Mouse (Mus musculus) midbrain, postnatal 0 days (tissue): ENCODE results near the gene Gan. TPM values are rescaled to one million over a fixed set of nuclear protein-coding genes. Genes with fewer than 3 reads are reported as not detected.

Source experiments
- ATAC-seq: fragments of 200-750 bp; cut with Nextera tagmentation; 2 replicates; pipeline ENCODE4 v1.8.0; 2017; ENCODE audit warnings: moderate number of reproducible peaks, mild to moderate bottlenecking, moderate TSS enrichment, moderate library complexity; ENCODE audit not compliant: low FRiP score
- DNase-seq: peaks from one replicate; pipeline ENCODE4 v3.0.0-alpha.2; 2015; ENCODE audit warnings: low spot score
- H3K27ac ChIP-seq: fragments of 300-500 bp; sonication (generic); 2 replicates; pipeline ENCODE4 v1.5.1; 2014; ENCODE audit warnings: low read depth, mild to moderate bottlenecking, low read length, mixed read lengths
- H3K27me3 ChIP-seq: fragments of 300-500 bp; sonication (generic); 2 replicates; pipeline ENCODE4 v1.6.1; 2014; ENCODE audit warnings: low read length, control low read depth, mixed read lengths; ENCODE audit not compliant: insufficient read depth
- H3K36me3 ChIP-seq: fragments of 300-500 bp; sonication (generic); 2 replicates; pipeline ENCODE4 v1.6.1; 2014; ENCODE audit warnings: low read length, control low read depth, mixed read lengths; ENCODE audit not compliant: insufficient read depth
- H3K4me1 ChIP-seq: fragments of 300-500 bp; sonication (generic); 2 replicates; pipeline ENCODE4 v1.6.1; 2014; ENCODE audit warnings: mild to moderate bottlenecking, control low read depth, antibody characterized with exemption, low read length, mixed read lengths; ENCODE audit not compliant: insufficient read depth
- H3K4me2 ChIP-seq: fragments of 300-500 bp; sonication (generic); 2 replicates; pipeline ENCODE4 v1.6.1; 2014; ENCODE audit warnings: low read depth, mild to moderate bottlenecking, low read length, mixed read lengths; ENCODE audit not compliant: poor library complexity, severe bottlenecking
- H3K4me3 ChIP-seq: fragments of 300-500 bp; sonication (generic); 2 replicates; pipeline ENCODE4 v1.5.1; 2014; ENCODE audit warnings: low read depth, mild to moderate bottlenecking, low read length, moderate library complexity
- H3K9ac ChIP-seq: fragments of 300-500 bp; sonication (generic); replicated peaks from 2 replicates; pipeline ENCODE4 v1.6.1; 2014; ENCODE audit warnings: mild to moderate bottlenecking, low read length, moderate library complexity, mixed read lengths; ENCODE audit not compliant: poor library complexity, severe bottlenecking
- H3K9me3 ChIP-seq: fragments of 300-500 bp; sonication (generic); 2 replicates; pipeline ENCODE4 v1.6.1; 2016; ENCODE audit warnings: low read length, control low read depth
- CTCF ChIP-seq: IDR thresholded peaks from 2 replicates; pipeline ENCODE4 v1.5.1; 2016; ENCODE audit warnings: antibody characterized with exemption, mild to moderate bottlenecking
- WGBS: fragments of 180-500 bp; shearing (Covaris S2); extraction: QIAGEN DNeasy Blood & Tissue Kit; methylation state at CpG from one replicate; pipeline ENCODE4 v1.1.7; 2014; 5-methylcytosine and 5-hydroxymethylcytosine counted together
- polyA plus RNA-seq: library from polyadenylated mRNA; unstranded; fragments of >200 nt; fragmentation: Nextera tagmentation; extraction: Ambion mirVana; gene quantifications from 2 replicates; pipeline ENCODE4 v1.2.1, GENCODE M21; 2015
- total RNA-seq: library from RNA; depleted of rRNA; stranded (reverse); fragments of >200 nt; gene quantifications from 2 replicates; pipeline ENCODE4 v1.2.3, GENCODE M21; 2014

The Gan gene
- total and polyA plus RNA-seq, 2 experiments from 2014 or later, result 4.6 to 13.5 TPM

DNA sequence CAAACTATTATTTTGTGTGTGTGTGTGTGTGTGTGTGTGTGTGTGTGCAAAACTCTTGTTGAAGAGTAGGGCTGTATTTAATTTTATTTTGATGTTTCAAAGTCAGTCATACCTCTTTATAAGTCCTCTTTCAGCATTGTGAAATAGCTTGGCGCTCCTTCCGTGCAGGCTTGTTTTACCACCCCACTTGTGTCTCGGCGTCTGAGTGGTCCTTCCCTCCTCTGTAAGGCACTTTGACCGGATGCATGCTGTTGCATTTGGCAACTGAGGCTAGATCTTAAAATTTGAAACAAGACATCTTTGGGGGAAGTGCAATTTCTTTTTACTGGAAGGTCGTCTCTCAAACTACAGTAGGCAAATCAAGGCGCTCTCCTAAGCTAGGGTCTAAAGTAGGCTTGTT is 48.7 kb downstream of the Gan start:
- Histone ChIP-seq H3K4me3 (no peak overlapping the region), H3K27ac (no peak overlapping the region), H3K4me1 (no peaks in the 10 kb centered on the region), H3K36me3 (peaks cover 23% of the 10 kb centered on the region), H3K4me2 (no peak overlapping the region), H3K9ac (no peak overlapping the region), H3K27me3 (no peaks in the 10 kb centered on the region), H3K9me3 (no peaks in the 10 kb centered on the region)
- ATAC-seq (no peak), DNase-seq (no peak)
- WGBS, result 93% methylated on average over 7 of the region's 7 CpGs
- TF ChIP-seq CTCF, result no peak

GRCm38 (mm10) chr8:117209150-117209549 is 51.2 kb downstream of the Gan start:
- WGBS, result 95% methylated on average over 12 of the region's 12 CpGs
- Histone ChIP-seq H3K9ac (no peak overlapping the region), H3K9me3 (no peaks in the 10 kb centered on the region), H3K27me3 (no peaks in the 10 kb centered on the region), H3K27ac (no peak overlapping the region), H3K36me3 (peaks cover 15% of the 10 kb centered on the region), H3K4me2 (no peak overlapping the region), H3K4me1 (no peaks in the 10 kb centered on the region), H3K4me3 (no peak overlapping the region)
- DNase-seq, result no peak
- no peak for ATAC-seq
- no peak for TF ChIP-seq CTCF

GRCm38 (mm10) chr8:117212100-117212499 is 54.2 kb downstream of the Gan start:
- no peaks in the 10 kb centered on the region for H3K9me3 ChIP-seq
- no peaks in the 10 kb centered on the region for H3K4me1 ChIP-seq
- 82% methylated on average over 11 of the region's 11 CpGs for WGBS
- H3K27ac ChIP-seq, result no peak overlapping the region
- no peak overlapping the region for H3K9ac ChIP-seq
- H3K4me2 ChIP-seq, result no peak overlapping the region
- TF ChIP-seq CTCF, result no peak
- DNase-seq (no peak), ATAC-seq (no peak)
- H3K4me3 ChIP-seq, result no peak overlapping the region
- no peaks in the 10 kb centered on the region for H3K27me3 ChIP-seq
- H3K36me3 ChIP-seq, result peaks cover 14% of the 10 kb centered on the region

DNA sequence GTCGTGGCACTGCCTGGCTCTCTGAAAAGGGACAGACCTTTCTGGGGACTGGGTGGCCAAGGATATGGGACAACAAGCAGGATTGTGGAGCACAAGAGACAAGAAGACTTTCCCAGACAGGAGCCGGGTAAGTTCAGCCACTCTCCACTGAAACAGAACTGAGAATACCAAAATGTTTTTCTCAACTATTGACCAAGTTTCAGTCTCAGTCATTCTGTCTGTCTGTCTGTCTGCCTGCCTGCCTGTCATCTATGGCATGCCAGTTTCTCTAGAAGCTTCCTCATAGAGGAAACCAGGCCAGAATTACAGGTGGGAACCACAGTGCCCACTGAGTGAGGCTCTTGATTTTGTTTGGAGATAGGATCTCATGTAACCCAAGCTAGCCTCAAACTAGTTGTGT is 59.8 kb downstream of the Gan start:
- DNase-seq (no peak), ATAC-seq (no peak)
- H3K9me3 ChIP-seq, result no peaks in the 10 kb centered on the region
- H3K27ac ChIP-seq, result no peak overlapping the region
- H3K27me3 ChIP-seq, result no peaks in the 10 kb centered on the region
- H3K36me3 ChIP-seq, result peaks cover 8% of the 10 kb centered on the region
- H3K4me3 ChIP-seq, result no peak overlapping the region
- no peak overlapping the region for H3K9ac ChIP-seq
- H3K4me1 ChIP-seq, result no peaks in the 10 kb centered on the region
- H3K4me2 ChIP-seq, result no peak overlapping the region
- TF ChIP-seq CTCF, result no peak
- 98% methylated on average over 2 of the region's 2 CpGs for WGBS

DNA sequence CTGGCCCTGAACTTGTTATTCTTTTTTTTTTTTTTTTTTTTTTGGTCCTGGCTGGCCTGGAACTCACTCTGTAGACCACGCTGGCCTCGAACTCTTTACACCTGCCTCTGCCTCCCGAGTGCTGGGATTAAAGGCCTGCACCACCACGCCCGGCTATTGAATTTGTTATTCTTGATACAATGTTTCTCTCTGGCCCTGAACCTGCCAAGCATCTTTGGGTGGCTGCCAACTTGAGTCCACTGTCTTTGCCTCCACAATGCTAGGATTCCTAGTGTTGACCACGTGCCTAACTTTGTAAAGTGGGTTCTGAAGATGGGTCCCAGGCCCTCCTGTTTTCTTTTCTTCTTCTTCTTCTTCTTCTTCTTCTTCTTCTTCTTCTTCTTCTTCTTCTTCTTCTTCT is 64.5 kb downstream of the Gan start:
- TF ChIP-seq CTCF, result no peak
- ATAC-seq (no peak), DNase-seq (no peak)
- Histone ChIP-seq H3K4me3 (no peak overlapping the region), H3K4me2 (no peak overlapping the region), H3K9ac (no peak overlapping the region), H3K4me1 (no peaks in the 10 kb centered on the region), H3K9me3 (no peaks in the 10 kb centered on the region), H3K27ac (no peak overlapping the region), H3K27me3 (no peaks in the 10 kb centered on the region), H3K36me3 (no peaks in the 10 kb centered on the region)
- 65% methylated on average over 6 of the region's 6 CpGs for WGBS

DNA sequence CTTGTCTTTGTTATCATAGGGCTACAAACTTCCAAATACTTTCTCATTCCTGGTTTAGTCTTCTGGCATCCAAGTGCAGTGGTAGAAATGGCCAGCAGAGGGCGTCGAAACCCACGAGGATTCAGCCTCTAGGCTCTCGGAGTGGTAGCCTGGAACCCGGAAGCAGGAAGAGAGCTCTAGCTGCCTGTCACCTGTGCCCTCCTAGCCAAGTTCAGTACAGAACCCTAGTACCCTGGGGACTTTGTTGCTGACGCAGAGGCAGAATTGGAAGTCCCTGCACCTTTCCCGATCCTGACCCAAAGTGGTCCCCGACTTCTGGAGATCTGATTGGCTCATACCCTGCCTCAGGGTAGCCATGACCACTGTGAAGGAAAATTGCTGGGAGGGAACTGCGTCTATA is 66.7 kb downstream of the Gan start:
- DNase-seq, result peak; percentile 86
- Histone ChIP-seq H3K9me3 (no peaks in the 10 kb centered on the region), H3K4me3 (no peak overlapping the region), H3K4me2 (peak overlapping the region; percentile 33), H3K9ac (no peak overlapping the region), H3K4me1 (no peaks in the 10 kb centered on the region), H3K27ac (no peak overlapping the region), H3K27me3 (no peaks in the 10 kb centered on the region), H3K36me3 (no peaks in the 10 kb centered on the region)
- 17% methylated on average over 9 of the region's 9 CpGs for WGBS
- peak; percentile 96 for TF ChIP-seq CTCF
- ATAC-seq, result no peak
